Mouse (Mus musculus): ENCODE results near the gene Olfr472. TPM values are rescaled to one million over a fixed set of nuclear protein-coding genes. Genes with fewer than 3 reads are reported as not detected.
"Not testable (repeated sequence)": the region's sequence is repeated elsewhere in the genome, so short reads cannot be mapped to it uniquely, and the experiment has no call there.

Gene Olfr472
- not detected for total RNA-seq (2021)

- intact Hi-C loops (cut with DNase I) = no loop called here
- no peak for DNase-seq (ENCODE audit: low spot score)
Measured at GRCm38 (mm10) chr7:107897602-107898001, at the start of gene Olfr472. TSS of gene Olfr472 (plus strand) at chr7:107897902.

DNA sequence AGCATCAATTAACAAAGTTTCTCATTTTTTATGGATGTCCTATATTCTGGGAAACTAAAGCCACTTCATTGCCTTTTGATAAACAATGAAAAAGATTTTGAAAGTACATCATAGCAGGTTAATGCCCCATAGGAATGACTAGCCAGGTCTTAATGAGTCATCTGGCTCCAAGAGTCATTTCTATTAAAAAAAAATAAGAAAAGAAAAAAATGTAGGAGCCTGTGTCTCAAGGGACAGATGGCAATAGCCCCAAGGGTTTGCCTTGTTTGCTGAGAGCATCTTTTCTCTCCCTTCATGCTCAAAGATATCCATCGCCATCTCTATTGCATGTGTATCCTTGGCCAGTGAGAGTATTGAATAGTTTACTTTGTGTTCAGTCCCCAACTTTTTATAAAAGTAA lies 32.4 kb downstream of the Olfr472 start, which contains the start of gene Olfr473:
Gene Olfr473 (plus strand): TSS at position 301 of the 400 bp plus-strand sequence.
- DNase-seq (ENCODE audit: low spot score) = no peak
- intact Hi-C loops (cut with DNase I) = no loop called here

GRCm38 (mm10) chr7:107952539-107952938 lies 54.8 kb downstream of the Olfr472 start:
- intact Hi-C loops (cut with DNase I) = not testable (repeated sequence)

DNA sequence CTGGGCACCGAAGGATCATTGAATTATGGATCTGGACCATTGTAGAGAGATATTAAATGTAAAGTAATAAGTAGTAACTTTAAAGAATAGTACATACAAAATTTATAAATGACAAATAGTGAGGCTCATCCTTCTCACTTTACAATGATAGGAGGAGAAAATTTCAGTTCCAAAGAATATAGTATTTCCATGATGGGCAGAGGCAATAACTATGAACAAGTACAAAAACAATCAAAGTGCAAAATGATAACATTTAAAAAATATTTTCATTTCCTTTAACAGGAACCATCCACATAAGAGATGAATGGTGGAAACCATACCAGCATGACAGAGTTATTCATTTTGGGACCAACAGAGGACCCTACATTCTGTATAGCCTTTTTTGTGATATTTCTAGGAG lies 56.6 kb downstream of the Olfr472 start, which contains the start of gene Olfr474:
Gene Olfr474 (plus strand): TSS at position 301 of the 400 bp plus-strand sequence.
- DNase-seq (ENCODE audit: low spot score) = no peak
- intact Hi-C loops (cut with DNase I) = no loop called here

More at GRCm38 (mm10) chr7:107952539-107952938, 54.8 kb downstream of the Olfr472 start:
- not testable (repeated sequence) for DNase-seq (ENCODE audit: low spot score)

Other genes starting within 250 kb of the Olfr472 start
- gene Cyb5r2, start 139.9 kb upstream of the Olfr472 start, total RNA-seq (2021) = not detected
- not detected for gene Ovch2, start 96.7 kb upstream of the Olfr472 start, total RNA-seq (2021)
- not detected for gene Olfr467, start 85.6 kb upstream of the Olfr472 start, total RNA-seq (2021)
- not detected for gene Olfr469, start 72.4 kb upstream of the Olfr472 start, total RNA-seq (2021)
- not detected for gene Olfr470, start 50.4 kb upstream of the Olfr472 start, total RNA-seq (2021)
- gene Olfr473, start 32.5 kb downstream of the Olfr472 start, total RNA-seq (2021) = not detected
- not detected for gene Olfr474, start 56.7 kb downstream of the Olfr472 start, total RNA-seq (2021)
- not detected for gene Olfr476, start 66.9 kb downstream of the Olfr472 start, total RNA-seq (2021)
- gene Olfr477, start 88.8 kb downstream of the Olfr472 start, total RNA-seq (2021) = not detected
- gene Olfr478, start 136.1 kb downstream of the Olfr472 start, total RNA-seq (2021) = not detected
- gene Olfr479, start 152.8 kb downstream of the Olfr472 start, total RNA-seq (2021) = not detected
- not detected for gene Olfr480, start 169.4 kb downstream of the Olfr472 start, total RNA-seq (2021)
- gene Olfr481, start 182.0 kb downstream of the Olfr472 start, total RNA-seq (2021) = not detected
- under 1 TPM; 0.59 to 0.94 TPM for gene Olfr482, start 199.7 kb downstream of the Olfr472 start, total RNA-seq (2021)
- not detected for gene Olfr483, start 202.9 kb downstream of the Olfr472 start, total RNA-seq (2021)
- not detected for gene Olfr484, start 229.5 kb downstream of the Olfr472 start, total RNA-seq (2021)